Mouse (Mus musculus) embryonic fibroblast, embryonic 13.5 days (primary cell): ENCODE data around the gene Dnmt3a.

Source experiments
- CTCF ChIP-seq: IDR thresholded peaks from 2 replicates; pipeline ENCODE4 v1.5.1; 2011; ENCODE audit warnings: mild to moderate bottlenecking, control low read depth, low read length, moderate library complexity, borderline replicate concordance; ENCODE audit not compliant: insufficient read depth
- POLR2A ChIP-seq: IDR thresholded peaks from 2 replicates; pipeline ENCODE4 v1.6.1; 2011; ENCODE audit warnings: low read depth, mild to moderate bottlenecking, control low read depth, low read length, moderate library complexity

DNA sequence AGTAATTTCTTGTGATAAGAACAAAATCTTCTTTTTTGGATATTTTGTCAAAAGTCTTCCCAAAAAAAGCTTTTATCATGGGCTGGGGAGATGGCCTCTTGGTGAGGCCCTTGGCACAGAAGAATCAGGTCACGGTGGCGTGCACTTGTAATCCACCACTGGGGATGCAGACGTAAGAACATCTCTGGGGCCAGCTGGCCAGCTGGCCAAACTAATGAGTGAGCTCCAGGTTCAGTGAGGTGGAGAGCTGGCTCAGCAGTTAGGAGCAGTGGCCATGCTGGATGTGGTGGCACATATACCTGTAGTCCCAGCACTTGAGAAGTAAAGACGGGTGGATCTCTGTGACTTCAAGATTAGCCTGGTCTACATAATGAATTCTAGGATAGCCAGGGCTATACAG lies 37.4 kb upstream of the Dnmt3a start:
- no peak for TF ChIP-seq CTCF
- TF ChIP-seq POLR2A, result no peak
